Mouse (Mus musculus): ENCODE results near the gene Vps45. TPM values are rescaled to one million over a fixed set of nuclear protein-coding genes. Genes with fewer than 3 reads are reported as not detected.

The Vps45 gene
- polyA plus RNA-seq, 1 experiment from 2014 or later, result 45.4 TPM

DNA sequence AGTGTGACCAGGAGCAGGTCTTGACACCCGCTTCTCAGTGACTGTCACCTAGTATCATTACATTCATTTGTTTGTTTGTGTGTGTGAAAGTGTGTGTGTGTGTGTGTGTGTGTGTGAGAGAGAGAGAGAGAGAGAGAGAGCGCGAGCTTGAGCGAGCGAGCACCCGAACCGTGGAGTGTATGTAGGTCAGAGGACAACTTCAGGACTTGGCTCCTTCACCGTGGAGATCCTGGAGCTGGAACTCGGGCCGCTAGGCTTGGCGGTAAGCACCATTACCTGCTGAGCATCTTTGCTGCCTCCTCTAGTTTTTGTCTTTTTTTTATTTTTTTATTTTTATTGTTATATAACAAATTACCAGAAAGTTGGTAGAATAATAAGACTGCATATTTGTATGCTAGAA, 28.5 kb downstream of the Vps45 start:
- no peak overlapping the region for H3K4me3 ChIP-seq
- 87% methylated on average over 11 of the region's 11 CpGs for WGBS
- H3K9me3 ChIP-seq (replicated peaks), result no peaks in the 10 kb centered on the region

DNA sequence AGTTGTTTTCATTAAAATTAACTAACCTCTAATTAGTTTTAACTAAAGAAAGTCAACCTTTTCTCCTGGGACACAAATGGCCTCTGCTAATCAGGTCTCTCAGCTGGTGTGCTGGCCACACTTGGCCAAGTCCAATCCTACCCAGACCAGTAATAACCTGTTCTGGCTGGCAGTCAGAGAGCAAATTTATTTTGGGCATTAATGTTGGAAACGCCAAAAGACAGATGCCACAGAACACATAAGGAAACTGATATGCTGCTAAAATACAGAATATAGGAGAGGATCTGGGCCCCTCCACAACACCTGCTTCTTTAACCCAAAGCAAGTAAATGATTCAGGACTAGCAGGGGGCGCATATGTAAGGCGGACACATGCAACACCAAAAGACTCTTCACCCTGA, 28.9 kb downstream of the Vps45 start:
- Histone ChIP-seq H3K9ac (no peak overlapping the region), H3K4me1 (no peaks in the 10 kb centered on the region), H3K4me2 (replicated peaks) (no peak overlapping the region), H3K27me3 (no peaks in the 10 kb centered on the region), H3K9me3 (replicated peaks) (no peaks in the 10 kb centered on the region), H3K27ac (no peak overlapping the region), H3K36me3 (peaks cover 40% of the 10 kb centered on the region; the same call in 1 of the 2 replicates), H3K4me3 (no peak overlapping the region)
- no peak for ATAC-seq (ENCODE audit: low FRiP score)
- 93% methylated on average over 3 of the region's 3 CpGs for WGBS

More for the DNA sequence above, 28.5 kb downstream of the Vps45 start:
- H3K9ac ChIP-seq, result no peak overlapping the region
- ATAC-seq (ENCODE audit: low FRiP score), result no peak
- H3K4me2 ChIP-seq (replicated peaks), result no peak overlapping the region
- H3K36me3 ChIP-seq, result peaks cover 40% of the 10 kb centered on the region; the same call in 1 of the 2 replicates
- no peaks in the 10 kb centered on the region for H3K4me1 ChIP-seq
- no peaks in the 10 kb centered on the region for H3K27me3 ChIP-seq
- no peak overlapping the region for H3K27ac ChIP-seq

DNA sequence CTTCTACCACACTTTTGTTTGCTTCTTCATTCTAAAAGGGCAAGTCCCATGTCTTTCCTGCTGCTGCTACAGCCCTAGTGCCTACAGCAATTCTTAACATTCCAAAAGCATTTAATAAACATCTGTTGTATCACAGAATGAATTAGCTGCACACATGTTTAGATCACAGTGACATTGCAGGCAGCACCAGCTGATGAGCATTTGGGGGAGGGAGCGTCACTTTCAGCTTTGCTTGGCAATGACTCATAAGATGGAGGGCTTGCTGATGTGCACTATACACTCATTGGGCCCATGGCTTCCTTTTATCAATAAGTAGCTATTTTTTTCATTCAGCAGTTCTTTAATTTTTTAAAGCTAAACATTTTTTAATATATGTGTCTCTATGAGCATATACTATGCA, 30.4 kb downstream of the Vps45 start:
- 95% methylated on average over 1 of the region's 1 CpGs for WGBS
- Histone ChIP-seq H3K4me3 (no peak overlapping the region), H3K9ac (no peak overlapping the region), H3K9me3 (replicated peaks) (no peaks in the 10 kb centered on the region), H3K4me2 (replicated peaks) (no peak overlapping the region), H3K4me1 (no peaks in the 10 kb centered on the region), H3K27me3 (no peaks in the 10 kb centered on the region), H3K27ac (no peak overlapping the region), H3K36me3 (peaks cover 32% of the 10 kb centered on the region; the same call in 1 of the 2 replicates)
- ATAC-seq (ENCODE audit: low FRiP score), result no peak

DNA sequence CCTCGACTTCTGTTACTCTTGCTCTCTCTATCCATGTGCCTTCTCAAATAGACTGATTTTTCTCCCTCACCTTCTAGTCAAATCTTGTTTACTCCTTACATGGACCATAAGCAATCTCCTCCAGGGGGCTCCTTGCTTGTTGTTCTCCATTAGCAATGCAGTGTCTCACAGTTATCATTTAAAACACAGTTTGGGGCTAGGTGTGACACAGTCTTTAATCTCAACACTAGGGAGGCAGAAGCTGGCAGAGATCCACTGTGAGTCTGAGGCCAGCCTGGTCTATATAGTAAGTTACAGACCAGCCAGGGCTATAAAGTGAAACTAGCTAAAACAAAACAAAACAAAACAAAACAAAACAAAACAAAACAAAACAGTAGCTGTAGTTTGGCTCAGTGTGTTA, 31.1 kb downstream of the Vps45 start:
- H3K36me3 ChIP-seq, result peaks cover 27% of the 10 kb centered on the region; the same call in 1 of the 2 replicates
- ATAC-seq (ENCODE audit: low FRiP score), result no peak
- no peak overlapping the region for H3K4me2 ChIP-seq (replicated peaks)
- no peak overlapping the region for H3K4me3 ChIP-seq
- no peaks in the 10 kb centered on the region for H3K4me1 ChIP-seq
- no peak overlapping the region for H3K9ac ChIP-seq
- whole genome bisulfite sequencing, result 75% methylated on average over 1 of the region's 1 CpGs
- H3K27me3 ChIP-seq, result no peaks in the 10 kb centered on the region
- no peak overlapping the region for H3K27ac ChIP-seq
- no peaks in the 10 kb centered on the region for H3K9me3 ChIP-seq (replicated peaks)

DNA sequence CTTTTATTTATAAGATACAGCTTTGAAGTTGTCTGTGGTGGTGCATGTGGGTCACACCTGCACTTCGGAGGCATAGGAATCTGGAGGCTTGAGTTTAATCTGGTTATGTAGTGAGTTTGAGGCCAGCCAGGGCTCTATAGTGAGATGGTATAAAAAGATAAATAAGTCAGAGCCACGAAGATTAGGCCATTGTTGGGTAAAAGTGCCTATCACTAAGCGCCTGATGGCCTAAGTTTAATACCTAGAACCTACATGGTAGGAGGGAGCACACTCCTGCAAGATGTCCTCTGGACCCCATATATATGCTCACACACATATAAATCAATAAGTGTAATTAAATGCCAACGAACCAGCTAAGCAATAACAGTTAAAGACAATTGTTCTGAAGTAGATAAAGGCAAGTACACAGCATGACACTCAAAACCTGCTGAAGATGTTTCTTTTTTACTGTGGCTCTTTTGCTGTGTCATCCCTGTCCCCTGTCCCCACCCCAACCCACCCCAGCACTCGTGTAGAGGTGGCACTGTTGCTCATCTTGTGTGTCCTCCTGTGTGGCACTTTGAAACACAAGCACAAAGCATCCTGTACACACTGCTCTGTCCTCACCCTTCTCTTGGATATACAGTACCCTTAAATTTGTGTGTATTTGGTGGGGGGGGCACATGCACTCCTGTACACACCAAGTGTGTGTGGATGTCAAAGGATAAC, 36.7 kb downstream of the Vps45 start:
- no peaks in the 10 kb centered on the region for H3K9me3 ChIP-seq (replicated peaks)
- no peaks in the 10 kb centered on the region for H3K4me1 ChIP-seq
- no peak overlapping the region for H3K4me3 ChIP-seq
- H3K9ac ChIP-seq, result no peak overlapping the region
- H3K36me3 ChIP-seq, result peaks cover 8% of the 10 kb centered on the region; the same call in 1 of the 2 replicates
- 77% methylated on average over 5 of the region's 5 CpGs for WGBS
- no peaks in the 10 kb centered on the region for H3K27me3 ChIP-seq
- ATAC-seq (ENCODE audit: low FRiP score), result no peak
- no peak overlapping the region for H3K27ac ChIP-seq
- H3K4me2 ChIP-seq (replicated peaks), result no peak overlapping the region

DNA sequence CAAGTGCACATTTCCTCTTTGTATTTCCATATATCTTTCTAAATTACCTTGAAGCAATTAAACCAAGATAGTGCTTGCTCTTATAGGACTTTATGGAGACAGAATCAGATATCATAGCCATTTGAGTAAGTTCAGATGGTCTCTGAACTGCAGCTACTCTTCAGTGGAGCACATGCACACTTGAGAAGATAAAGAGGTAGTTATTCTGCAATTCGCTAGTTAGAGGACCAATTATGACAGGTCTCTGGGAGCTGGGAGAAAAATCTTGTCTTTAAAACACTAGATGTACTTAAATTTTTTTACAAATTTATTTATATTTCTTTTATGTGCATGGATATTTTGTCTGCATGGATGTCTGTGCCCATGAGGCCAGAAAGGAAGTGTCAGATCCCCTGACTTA, 37.5 kb downstream of the Vps45 start:
- Histone ChIP-seq H3K9me3 (replicated peaks) (no peaks in the 10 kb centered on the region), H3K4me1 (no peaks in the 10 kb centered on the region), H3K36me3 (peaks cover 6% of the 10 kb centered on the region; the same call in 1 of the 2 replicates), H3K27ac (no peak overlapping the region), H3K4me3 (no peak overlapping the region), H3K27me3 (no peaks in the 10 kb centered on the region), H3K9ac (no peak overlapping the region), H3K4me2 (replicated peaks) (no peak overlapping the region)
- no peak for ATAC-seq (ENCODE audit: low FRiP score)
- 88% methylated on average over 1 of the region's 1 CpGs for WGBS

DNA sequence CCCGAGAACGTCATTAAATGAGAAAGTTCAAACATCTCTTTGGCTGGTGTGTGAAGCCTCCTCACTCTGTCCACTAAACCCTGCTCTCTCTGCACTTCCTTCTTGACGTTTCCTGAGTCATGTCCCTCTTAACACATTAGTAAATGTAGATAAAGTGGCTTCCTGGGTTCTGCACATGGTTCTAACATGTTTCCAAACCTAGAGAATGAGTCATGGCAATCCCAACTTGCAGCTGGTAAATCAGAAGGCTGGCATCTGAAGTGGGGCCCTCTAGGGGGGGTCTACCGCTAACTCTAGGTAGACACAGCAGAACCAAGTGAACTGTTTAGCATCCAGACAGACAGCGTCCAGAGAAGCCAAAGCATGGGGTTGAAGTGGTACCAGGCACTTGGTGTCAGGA, 40.8 kb downstream of the Vps45 start:
- H3K4me2 ChIP-seq (replicated peaks), result no peak overlapping the region
- H3K9ac ChIP-seq, result no peak overlapping the region
- H3K9me3 ChIP-seq (replicated peaks), result no peaks in the 10 kb centered on the region
- no peaks in the 10 kb centered on the region for H3K4me1 ChIP-seq
- H3K27ac ChIP-seq, result no peak overlapping the region
- no peaks in the 10 kb centered on the region for H3K27me3 ChIP-seq
- 88% methylated on average over 5 of the region's 5 CpGs for WGBS
- ATAC-seq (ENCODE audit: low FRiP score), result no peak
- peaks cover 6% of the 10 kb centered on the region; the same call in 1 of the 2 replicates for H3K36me3 ChIP-seq
- no peak overlapping the region for H3K4me3 ChIP-seq

DNA sequence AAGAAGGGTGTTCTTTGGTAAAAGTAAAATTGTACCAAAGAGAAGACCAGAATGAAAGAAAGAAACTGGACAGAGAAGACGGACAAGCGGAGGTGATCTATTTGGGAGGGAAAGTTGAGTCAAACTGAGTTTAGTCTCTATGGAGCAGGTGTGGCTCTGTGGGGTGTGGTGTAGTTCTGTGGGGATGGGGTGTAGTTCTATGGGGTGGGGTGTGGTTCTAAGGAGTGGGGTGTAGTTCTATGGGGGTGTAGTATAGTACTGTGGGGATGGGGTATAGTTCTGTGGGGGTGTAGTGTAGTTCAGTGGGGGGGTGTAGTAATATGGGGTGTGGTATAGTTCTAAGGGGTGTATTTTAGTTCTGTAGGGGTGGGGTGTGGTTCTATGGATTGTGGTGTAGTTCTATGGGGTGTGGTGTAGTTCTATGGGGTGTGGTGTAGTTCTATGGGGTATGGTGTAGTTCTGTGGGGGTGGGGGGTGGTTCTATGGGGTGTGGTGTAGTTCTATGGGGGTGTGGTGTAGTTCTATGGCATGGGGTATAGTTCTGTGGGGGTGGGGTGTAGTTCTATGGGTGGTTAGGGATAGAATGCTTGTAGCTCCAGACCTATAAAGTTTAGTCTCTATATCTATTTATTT, 41.9 kb downstream of the Vps45 start:
- H3K36me3 ChIP-seq, result peaks cover 6% of the 10 kb centered on the region; the same call in 1 of the 2 replicates
- no peak overlapping the region for H3K9ac ChIP-seq
- H3K27me3 ChIP-seq, result no peaks in the 10 kb centered on the region
- H3K9me3 ChIP-seq (replicated peaks), result no peaks in the 10 kb centered on the region
- no peaks in the 10 kb centered on the region for H3K4me1 ChIP-seq
- 96% methylated on average over 2 of the region's 2 CpGs for WGBS
- H3K4me3 ChIP-seq, result no peak overlapping the region
- ATAC-seq (ENCODE audit: low FRiP score), result no peak
- no peak overlapping the region for H3K27ac ChIP-seq
- H3K4me2 ChIP-seq (replicated peaks), result no peak overlapping the region

DNA sequence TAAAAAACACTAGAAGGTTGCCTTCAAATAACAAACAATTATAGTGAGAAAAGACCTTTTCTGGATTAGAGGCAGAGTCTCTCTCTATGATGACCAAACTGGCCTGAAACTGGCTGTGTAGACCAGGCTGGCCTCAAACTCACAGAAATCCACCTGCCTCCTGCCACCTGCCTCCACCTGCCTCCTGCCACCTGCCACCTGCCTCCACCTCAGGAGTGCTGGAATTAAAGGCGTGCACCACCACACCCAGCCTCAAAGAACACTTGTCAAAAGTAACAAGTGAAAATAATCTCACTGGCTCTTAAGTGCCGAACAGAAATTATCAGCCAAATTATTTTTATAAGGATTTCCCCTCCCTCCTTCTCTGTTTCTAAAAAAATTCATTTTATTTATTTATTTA, 42.6 kb downstream of the Vps45 start:
- Histone ChIP-seq H3K9ac (no peak overlapping the region), H3K36me3 (peaks cover 6% of the 10 kb centered on the region; the same call in 1 of the 2 replicates), H3K9me3 (replicated peaks) (no peaks in the 10 kb centered on the region), H3K27me3 (no peaks in the 10 kb centered on the region), H3K4me1 (no peaks in the 10 kb centered on the region), H3K4me3 (no peak overlapping the region), H3K4me2 (replicated peaks) (no peak overlapping the region), H3K27ac (no peak overlapping the region)
- WGBS, result 88% methylated on average over 2 of the region's 2 CpGs
- no peak for ATAC-seq (ENCODE audit: low FRiP score)

DNA sequence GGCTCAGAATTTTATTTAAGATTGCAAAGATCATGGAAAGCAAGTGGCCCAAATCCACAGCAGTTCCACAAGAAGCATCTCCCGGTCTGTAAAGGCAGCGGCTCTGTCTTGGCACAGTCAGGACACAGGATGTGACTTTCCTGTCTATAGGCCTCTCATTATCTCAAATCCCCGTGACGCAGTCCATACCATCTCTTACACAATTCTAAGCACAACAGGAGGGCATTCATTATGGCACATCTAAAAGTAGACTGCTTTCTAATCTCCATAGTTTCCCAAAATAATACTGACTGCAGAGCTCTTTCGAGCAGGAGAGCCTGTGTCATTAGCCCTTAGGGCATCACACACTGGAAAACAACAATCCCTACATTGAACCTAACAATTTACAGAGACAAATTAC, 45.5 kb downstream of the Vps45 start:
- Histone ChIP-seq H3K36me3 (no peaks in the 10 kb centered on the region), H3K4me1 (no peaks in the 10 kb centered on the region), H3K9me3 (replicated peaks) (no peaks in the 10 kb centered on the region), H3K9ac (no peak overlapping the region), H3K4me2 (replicated peaks) (no peak overlapping the region), H3K4me3 (no peak overlapping the region), H3K27me3 (no peaks in the 10 kb centered on the region), H3K27ac (no peak overlapping the region)
- 59% methylated on average over 5 of the region's 5 CpGs for WGBS
- ATAC-seq (ENCODE audit: low FRiP score), result no peak

DNA sequence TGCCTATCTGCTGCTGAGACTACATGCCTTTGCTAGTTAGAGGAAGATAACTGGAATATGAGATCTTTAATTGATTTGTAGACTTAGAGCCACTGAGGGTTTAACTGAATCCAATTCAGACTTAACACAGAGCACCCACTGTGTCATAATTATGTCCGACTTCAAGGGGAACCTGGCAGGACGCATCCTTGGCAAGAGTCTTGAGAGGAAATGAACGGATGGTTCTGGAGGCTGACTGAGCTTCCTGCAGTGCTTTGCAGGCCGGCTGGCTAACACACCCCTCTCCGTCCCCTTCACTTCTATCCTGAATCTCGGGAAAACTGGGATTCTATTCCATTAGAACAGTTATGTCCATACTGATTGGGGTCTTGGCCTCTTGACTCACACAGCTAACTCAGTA, 49.8 kb downstream of the Vps45 start:
- Histone ChIP-seq H3K9me3 (replicated peaks) (no peaks in the 10 kb centered on the region), H3K36me3 (no peaks in the 10 kb centered on the region), H3K27me3 (no peaks in the 10 kb centered on the region), H3K4me3 (no peak overlapping the region), H3K4me2 (replicated peaks) (no peak overlapping the region), H3K9ac (no peak overlapping the region), H3K27ac (no peak overlapping the region), H3K4me1 (no peaks in the 10 kb centered on the region)
- no peak for ATAC-seq (ENCODE audit: low FRiP score)
- WGBS, result 83% methylated on average over 6 of the region's 6 CpGs

DNA sequence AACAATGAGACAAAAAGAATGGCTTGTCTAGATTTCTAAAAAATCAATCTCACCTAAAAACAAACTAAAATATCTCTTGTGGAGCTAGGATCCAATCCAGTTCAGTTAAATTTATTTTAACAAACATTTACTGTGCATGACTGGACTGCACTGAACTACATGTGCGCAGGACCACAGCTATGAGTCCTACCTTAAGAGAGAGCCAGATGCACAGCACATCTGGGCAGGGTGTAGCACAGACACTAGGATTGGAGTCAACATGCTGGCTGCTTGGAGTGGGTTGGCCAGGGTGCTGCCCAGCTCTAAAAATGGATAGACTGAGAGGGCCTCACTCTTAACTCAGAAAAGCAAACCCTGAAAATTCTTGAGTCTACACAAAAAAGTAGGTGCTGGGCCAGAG, 56.7 kb downstream of the Vps45 start:
- H3K4me1 ChIP-seq, result peaks cover 26% of the 10 kb centered on the region
- no peaks in the 10 kb centered on the region for H3K9me3 ChIP-seq (replicated peaks)
- no peak overlapping the region for H3K4me2 ChIP-seq (replicated peaks)
- no peak for ATAC-seq (ENCODE audit: low FRiP score)
- 100% methylated on average over 1 of the region's 1 CpGs for WGBS
- H3K4me3 ChIP-seq, result no peak overlapping the region
- no peaks in the 10 kb centered on the region for H3K27me3 ChIP-seq
- H3K36me3 ChIP-seq, result no peaks in the 10 kb centered on the region
- H3K27ac ChIP-seq, result no peak overlapping the region
- no peak overlapping the region for H3K9ac ChIP-seq

Measured in hindbrain, embryonic 12.5 days (tissue).